Mouse (Mus musculus) heart, embryonic 16.5 days (tissue): ENCODE results near the gene Sorcs2. TPM values are rescaled to one million over a fixed set of nuclear protein-coding genes. Genes with fewer than 3 reads are reported as not detected.

ENCODE experiments used
- ATAC-seq: fragments of 200-750 bp; cut with Nextera tagmentation; replicated peaks from 2 replicates; pipeline ENCODE4 v1.8.0; 2017; ENCODE audit warnings: moderate number of reproducible peaks; ENCODE audit not compliant: insufficient read depth, low FRiP score; ENCODE audit errors: extremely low read depth
- H3K27ac ChIP-seq: fragments of 300-500 bp; sonication (generic); 2 replicates; pipeline ENCODE4 v1.5.1; 2014; ENCODE audit warnings: mild to moderate bottlenecking, low read length, control low read depth, moderate library complexity
- H3K27me3 ChIP-seq: fragments of 300-500 bp; sonication (generic); 2 replicates; pipeline ENCODE4 v1.6.1; 2014; ENCODE audit warnings: low read length, mixed read lengths; ENCODE audit not compliant: control insufficient read depth, insufficient read depth
- H3K36me3 ChIP-seq: fragments of 300-500 bp; sonication (generic); 2 replicates; pipeline ENCODE4 v1.6.1; 2014; ENCODE audit not compliant: control insufficient read depth, insufficient read depth
- H3K4me1 ChIP-seq: fragments of 300-500 bp; sonication (generic); 2 replicates; pipeline ENCODE4 v1.6.1; 2014; ENCODE audit warnings: low read length, mixed read lengths; ENCODE audit not compliant: control insufficient read depth, insufficient read depth
- H3K4me2 ChIP-seq: fragments of 300-500 bp; sonication (generic); 2 replicates; pipeline ENCODE4 v1.6.1; 2014; ENCODE audit warnings: low read depth, mild to moderate bottlenecking, control low read depth, low read length
- H3K4me3 ChIP-seq: fragments of 300-500 bp; sonication (generic); 2 replicates; pipeline ENCODE4 v1.5.1; 2014; ENCODE audit warnings: mild to moderate bottlenecking, control low read depth, low read length
- H3K9ac ChIP-seq: fragments of 300-500 bp; sonication (generic); 2 replicates; pipeline ENCODE4 v1.6.1; 2014; ENCODE audit warnings: low read length, control low read depth
- H3K9me3 ChIP-seq: fragments of 300-500 bp; sonication (generic); replicated peaks from 2 replicates; pipeline ENCODE4 v1.6.1; 2016; ENCODE audit warnings: low read length; ENCODE audit not compliant: control insufficient read depth
- WGBS: fragments of 180-500 bp; shearing (Covaris S2); extraction: QIAGEN DNeasy Blood & Tissue Kit; methylation state at CpG from one replicate; pipeline ENCODE4 v1.1.7; 2014; 5-methylcytosine and 5-hydroxymethylcytosine counted together
- polyA plus RNA-seq: library from polyadenylated mRNA; unstranded; fragments of >200 nt; fragmentation: Nextera tagmentation; extraction: Ambion mirVana; gene quantifications from 2 replicates; pipeline ENCODE4 v1.2.1, GENCODE M21; 2015

The Sorcs2 gene
- polyA plus RNA-seq, 1 experiment from 2014 or later, result 8.2 TPM

DNA sequence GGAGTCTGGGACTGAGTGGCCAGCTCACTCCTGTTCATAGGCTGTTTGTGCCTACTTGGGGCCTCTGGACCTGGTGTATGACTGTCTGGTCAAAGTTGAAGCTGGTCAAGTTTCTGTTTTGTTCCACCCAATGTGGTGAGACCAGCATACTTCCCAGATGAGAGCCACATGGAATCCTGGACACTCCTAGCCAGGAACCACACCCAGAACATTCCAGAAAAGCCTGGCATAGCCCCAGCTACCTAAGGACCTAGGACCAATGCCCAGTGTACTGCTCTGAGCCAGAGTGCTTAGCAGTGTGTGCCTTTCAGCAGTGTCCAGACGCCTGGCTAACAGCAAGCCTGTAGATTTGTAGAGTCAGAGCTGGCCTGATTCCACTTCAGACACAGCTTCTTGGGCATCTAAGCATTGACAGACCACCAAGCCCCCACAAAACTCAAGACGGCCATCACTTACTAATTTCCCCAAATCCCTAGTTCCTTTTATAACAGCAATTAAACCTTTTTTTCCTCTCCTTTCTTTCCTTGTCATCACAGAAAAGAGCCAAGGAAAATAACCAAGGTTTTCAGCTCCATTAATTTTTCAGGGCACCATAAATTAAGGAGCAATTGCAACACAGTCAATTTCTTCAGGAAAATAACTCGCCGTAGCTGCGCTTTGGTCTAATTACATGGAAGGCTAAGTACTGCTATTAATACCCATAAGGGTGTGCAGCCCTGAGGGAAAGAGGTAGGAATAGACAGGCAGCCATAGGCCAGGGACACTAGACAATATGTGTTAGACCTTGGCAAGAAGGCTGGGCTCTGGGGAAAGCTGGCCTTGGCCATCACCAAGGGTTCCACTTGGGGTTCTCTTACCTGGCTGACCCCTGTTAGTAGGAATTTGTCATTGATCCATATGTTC is 322.5 kb downstream of the Sorcs2 start:
- Histone ChIP-seq H3K9me3 (no peaks in the 10 kb centered on the region), H3K4me1 (peaks cover 13% of the 10 kb centered on the region), H3K9ac (no peak overlapping the region), H3K36me3 (0 out of 2 replicates have a peak, but pooled peaks cover 2% of the 10 kb centered on the region), H3K27me3 (no peaks in the 10 kb centered on the region), H3K27ac (peak overlapping the region; percentile 71), H3K4me2 (no peak overlapping the region), H3K4me3 (no peak overlapping the region)
- WGBS, result 67% methylated on average over 5 of the region's 5 CpGs
- peak; percentile 87 for ATAC-seq

DNA sequence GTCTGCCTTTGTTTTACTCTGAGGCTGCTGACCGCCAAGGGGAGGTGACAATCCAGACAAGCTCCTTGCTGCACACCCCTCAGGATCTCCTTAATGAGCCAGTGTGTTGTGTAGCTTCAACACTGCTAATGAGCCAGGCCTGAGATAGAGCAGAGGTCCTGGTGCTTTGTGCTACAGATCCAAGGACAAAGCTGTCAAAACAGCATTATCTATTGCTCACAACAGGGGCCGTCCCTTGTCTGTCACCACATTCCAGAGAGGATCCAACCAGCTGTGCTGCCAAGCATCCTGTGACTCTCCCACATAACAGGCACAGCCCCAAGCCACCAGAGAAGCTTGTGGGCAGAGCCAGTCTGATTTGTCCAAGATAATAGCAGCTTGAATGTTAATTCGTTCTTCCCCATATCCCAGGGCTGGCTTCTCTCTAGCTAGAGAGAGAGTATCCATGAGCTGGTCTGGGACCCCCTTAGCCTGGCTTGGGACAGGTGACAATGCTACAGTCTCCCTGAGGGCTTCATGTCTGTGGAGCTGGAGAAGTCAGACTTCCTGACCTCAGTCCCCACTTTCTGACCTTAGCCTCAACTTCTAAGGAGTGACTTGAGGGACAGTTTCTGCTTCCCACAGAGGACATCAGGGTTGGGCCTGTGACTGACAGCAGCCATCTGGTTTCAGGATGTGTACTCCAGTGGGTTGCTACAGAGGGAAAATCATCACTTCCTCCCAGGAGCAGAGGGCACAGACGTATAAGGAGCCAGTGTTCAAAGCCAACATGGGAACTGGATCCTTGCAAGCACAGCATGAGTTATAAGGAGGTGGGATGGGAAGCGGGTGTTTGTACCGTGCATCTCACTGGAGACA is 328.2 kb downstream of the Sorcs2 start:
- H3K9ac ChIP-seq, result no peak overlapping the region
- WGBS, result 44% methylated on average over 6 of the region's 6 CpGs

DNA sequence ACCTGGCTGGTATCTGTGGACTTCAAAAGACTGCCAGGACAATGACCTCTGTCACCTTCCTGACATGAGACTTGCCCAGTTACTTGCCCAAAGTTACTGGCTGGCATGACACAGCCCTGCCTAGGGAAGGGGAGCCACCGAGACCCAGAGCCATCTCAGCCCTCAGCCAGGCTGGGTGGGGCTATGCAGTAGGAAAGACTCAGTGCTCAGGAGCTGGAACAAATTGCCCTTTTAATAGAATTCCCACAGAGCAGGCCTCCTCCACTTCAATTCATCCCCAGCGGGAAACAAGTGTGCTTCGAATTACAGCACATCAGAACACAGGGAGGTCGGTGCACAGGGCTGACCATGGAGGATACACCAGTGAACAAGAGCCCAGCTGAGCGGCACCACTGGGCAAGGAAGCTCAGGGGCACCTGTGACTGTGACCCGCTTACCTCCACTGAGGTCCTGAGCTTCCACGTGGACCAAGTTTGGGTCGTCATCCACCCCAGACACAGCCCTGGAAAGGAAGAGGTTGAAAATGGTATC is 330.2 kb downstream of the Sorcs2 start:
- ATAC-seq, result no peak
- no peak overlapping the region for H3K9ac ChIP-seq
- H3K36me3 ChIP-seq, result no peaks in the 10 kb centered on the region
- no peak overlapping the region for H3K4me2 ChIP-seq
- WGBS, result 76% methylated on average over 8 of the region's 8 CpGs
- H3K27ac ChIP-seq, result no peak overlapping the region
- H3K9me3 ChIP-seq, result no peaks in the 10 kb centered on the region
- peaks cover 15% of the 10 kb centered on the region for H3K4me1 ChIP-seq
- no peak overlapping the region for H3K4me3 ChIP-seq
- H3K27me3 ChIP-seq, result no peaks in the 10 kb centered on the region

More for the DNA sequence above, 328.2 kb downstream of the Sorcs2 start:
- Histone ChIP-seq H3K27ac (peak overlapping the region; percentile 62), H3K36me3 (no peaks in the 10 kb centered on the region), H3K27me3 (no peaks in the 10 kb centered on the region), H3K4me2 (no peak overlapping the region), H3K9me3 (no peaks in the 10 kb centered on the region), H3K4me1 (peaks cover 15% of the 10 kb centered on the region), H3K4me3 (no peak overlapping the region)
- peak; percentile 73 for ATAC-seq

DNA sequence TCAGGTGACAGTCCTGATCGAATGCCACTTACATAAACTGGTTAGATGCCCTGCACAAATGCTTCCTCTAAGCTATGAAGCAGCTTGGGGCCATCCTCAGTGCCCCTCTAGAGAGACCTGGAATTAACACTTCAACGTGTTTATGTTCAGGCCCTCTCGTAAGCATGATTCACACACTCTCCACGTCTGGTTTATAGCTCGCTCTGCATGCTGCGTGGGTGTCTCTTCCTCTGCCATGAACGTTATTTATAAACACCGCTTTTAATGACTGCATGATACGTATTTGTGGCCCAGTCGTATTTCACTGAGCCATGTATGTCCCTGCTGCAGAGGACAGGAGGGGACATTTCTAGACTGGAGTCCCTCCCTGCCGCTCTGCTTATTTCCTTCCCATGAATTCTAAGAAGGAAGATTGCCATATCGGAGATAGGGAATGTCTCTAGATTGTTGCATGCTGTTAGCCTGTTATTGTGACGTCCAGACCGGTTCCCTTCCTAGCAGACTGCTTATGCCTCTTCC is 340.1 kb downstream of the Sorcs2 start:
- WGBS, result 76% methylated on average over 14 of the region's 14 CpGs

GRCm38 (mm10) chr5:36056921-36057320 is 341.0 kb downstream of the Sorcs2 start:
- ATAC-seq, result no peak
- Histone ChIP-seq H3K27me3 (no peaks in the 10 kb centered on the region), H3K9me3 (peaks cover 5% of the 10 kb centered on the region), H3K36me3 (peaks cover 6% of the 10 kb centered on the region; the same call in 1 of the 2 replicates), H3K27ac (no peak overlapping the region), H3K4me1 (no peaks in the 10 kb centered on the region), H3K9ac (no peak overlapping the region), H3K4me3 (no peak overlapping the region), H3K4me2 (no peak overlapping the region)
- 93% methylated on average over 2 of the region's 2 CpGs for WGBS

More for the DNA sequence above, 340.1 kb downstream of the Sorcs2 start:
- Histone ChIP-seq H3K9ac (no peak overlapping the region), H3K4me1 (no peaks in the 10 kb centered on the region), H3K4me2 (no peak overlapping the region), H3K36me3 (peaks cover 6% of the 10 kb centered on the region; the same call in 1 of the 2 replicates), H3K9me3 (peaks cover 5% of the 10 kb centered on the region), H3K4me3 (no peak overlapping the region), H3K27me3 (no peaks in the 10 kb centered on the region), H3K27ac (no peak overlapping the region)
- no peak for ATAC-seq

- Histone ChIP-seq H3K27ac (no peak overlapping the region), H3K4me2 (no peak overlapping the region), H3K9me3 (peaks cover 5% of the 10 kb centered on the region), H3K9ac (no peak overlapping the region), H3K4me1 (no peaks in the 10 kb centered on the region), H3K4me3 (no peak overlapping the region), H3K27me3 (no peaks in the 10 kb centered on the region), H3K36me3 (peaks cover 6% of the 10 kb centered on the region; the same call in 1 of the 2 replicates)
- ATAC-seq, result no peak
- 80% methylated on average over 14 of the region's 14 CpGs for WGBS
Measured at GRCm38 (mm10) chr5:36055876-36056275, 342.1 kb downstream of the Sorcs2 start.

GRCm38 (mm10) chr5:36054498-36054897 is 343.4 kb downstream of the Sorcs2 start:
- Histone ChIP-seq H3K9ac (no peak overlapping the region), H3K4me2 (no peak overlapping the region), H3K4me1 (no peaks in the 10 kb centered on the region), H3K9me3 (peaks cover 4% of the 10 kb centered on the region), H3K27ac (no peak overlapping the region), H3K36me3 (peaks cover 4% of the 10 kb centered on the region; the same call in 1 of the 2 replicates), H3K27me3 (no peaks in the 10 kb centered on the region), H3K4me3 (no peak overlapping the region)
- ATAC-seq, result no peak
- 63% methylated on average over 3 of the region's 3 CpGs for WGBS

DNA sequence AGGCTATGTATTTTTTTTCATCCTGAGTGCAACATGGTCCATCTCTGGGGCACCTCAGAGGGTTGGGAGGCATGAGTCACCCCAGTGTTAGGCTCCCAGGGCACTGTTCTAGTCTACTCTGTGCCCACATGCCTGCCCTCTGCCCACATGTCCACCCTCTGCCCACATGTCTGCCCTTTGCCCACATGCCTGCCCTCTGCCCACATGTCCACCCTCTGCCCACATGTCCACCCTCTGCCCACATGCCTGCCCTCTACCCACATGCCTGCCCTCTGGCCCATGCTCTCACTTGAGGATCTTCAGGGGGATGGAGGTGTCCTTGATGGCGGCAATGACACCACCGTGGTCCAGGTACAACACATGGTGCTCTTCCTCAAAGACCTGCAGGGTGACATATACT is 354.8 kb downstream of the Sorcs2 start:
- Histone ChIP-seq H3K36me3 (no peaks in the 10 kb centered on the region; the same call in 1 of the 2 replicates), H3K9me3 (no peaks in the 10 kb centered on the region), H3K9ac (no peak overlapping the region), H3K4me2 (no peak overlapping the region), H3K27ac (no peak overlapping the region), H3K4me3 (no peak overlapping the region), H3K4me1 (peaks cover 20% of the 10 kb centered on the region), H3K27me3 (no peaks in the 10 kb centered on the region)
- 94% methylated on average over 2 of the region's 2 CpGs for WGBS
- ATAC-seq, result no peak
